Mouse (Mus musculus) lung, adult 2 months (tissue): ENCODE data around the gene Tpk1.

ENCODE experiments used
- CTCF ChIP-seq: fragments of 200-500 bp; IDR thresholded peaks from 2 replicates; pipeline ENCODE4 v1.5.1; 2011; ENCODE audit warnings: mild to moderate bottlenecking, low read length, control low read depth; ENCODE audit not compliant: insufficient read depth
- POLR2A ChIP-seq: fragments of 200-500 bp; IDR thresholded peaks from 2 replicates; pipeline ENCODE4 v1.6.1; 2011; ENCODE audit warnings: low read depth, mild to moderate bottlenecking, control low read depth, low read length, borderline replicate concordance; ENCODE audit errors: extremely low read depth

- TF ChIP-seq CTCF (no peak), POLR2A (no peak)
Observed at GRCm38 (mm10) chr6:43354562-43355241, 311.4 kb downstream of the Tpk1 start.
